Mouse (Mus musculus) hindbrain, embryonic 14.5 days (tissue): ENCODE measurements around the gene Jup. TPM values are rescaled to one million over a fixed set of nuclear protein-coding genes. Genes with fewer than 3 reads are reported as not detected.
A peak's percentile ranks its signal among the peaks of the same experiment; 100 is the strongest.

Source experiments
- ATAC-seq: fragments of 200-750 bp; cut with Nextera tagmentation; 2 replicates; pipeline ENCODE4 v1.8.0; 2017; ENCODE audit warnings: moderate number of reproducible peaks, mild to moderate bottlenecking, moderate TSS enrichment, moderate library complexity; ENCODE audit not compliant: low FRiP score
- DNase-seq: peaks from one replicate; pipeline ENCODE4 v3.0.0-alpha.2; 2015; ENCODE audit warnings: low spot score
- H3K27ac ChIP-seq: fragments of 300-500 bp; sonication (generic); 2 replicates; pipeline ENCODE4 v1.5.1; 2014; ENCODE audit warnings: mild to moderate bottlenecking, moderate library complexity
- H3K27me3 ChIP-seq: fragments of 300-500 bp; sonication (generic); 2 replicates; pipeline ENCODE4 v1.6.1; 2014; ENCODE audit warnings: mild to moderate bottlenecking, low read length, mixed read lengths; ENCODE audit not compliant: control insufficient read depth, insufficient read depth
- H3K36me3 ChIP-seq: fragments of 300-500 bp; sonication (generic); replicated peaks from 2 replicates; pipeline ENCODE4 v1.6.1; 2014; ENCODE audit not compliant: control insufficient read depth, insufficient read depth
- H3K4me1 ChIP-seq: fragments of 300-500 bp; sonication (generic); replicated peaks from 2 replicates; pipeline ENCODE4 v1.6.1; 2014; ENCODE audit warnings: antibody characterized with exemption, low read length, mixed read lengths; ENCODE audit not compliant: control insufficient read depth, insufficient read depth
- H3K4me2 ChIP-seq: fragments of 300-500 bp; sonication (generic); replicated peaks from 2 replicates; pipeline ENCODE4 v1.6.1; 2014; ENCODE audit warnings: mild to moderate bottlenecking, moderate library complexity
- H3K4me3 ChIP-seq: fragments of 300-500 bp; sonication (generic); replicated peaks from 2 replicates; pipeline ENCODE4 v1.5.1; 2014; ENCODE audit warnings: mild to moderate bottlenecking, low read length
- H3K9ac ChIP-seq: fragments of 300-500 bp; sonication (generic); 2 replicates; pipeline ENCODE4 v1.6.1; 2014
- H3K9me3 ChIP-seq: fragments of 300-500 bp; sonication (generic); 2 replicates; pipeline ENCODE4 v1.6.1; 2016; ENCODE audit warnings: low read length; ENCODE audit not compliant: control insufficient read depth
- WGBS: fragments of 180-500 bp; shearing (Covaris S2); extraction: QIAGEN DNeasy Blood & Tissue Kit; methylation state at CpG from one replicate; pipeline ENCODE4 v1.1.7; 2014; 5-methylcytosine and 5-hydroxymethylcytosine counted together
- polyA plus RNA-seq: library from polyadenylated mRNA; unstranded; fragments of >200 nt; fragmentation: Nextera tagmentation; extraction: Ambion mirVana; gene quantifications from 2 replicates; pipeline ENCODE4 v1.2.1, GENCODE M21; 2014

Jup gene
- polyA plus RNA-seq, 1 experiment from 2014 or later: 59.6 TPM

- ATAC-seq (no peak), DNase-seq (no peak)
- H3K9me3 ChIP-seq: no peaks in the 10 kb centered on the region
- no peaks in the 10 kb centered on the region for H3K36me3 ChIP-seq
- H3K4me3 ChIP-seq: no peak overlapping the region
- H3K27me3 ChIP-seq: no peaks in the 10 kb centered on the region
- 73% methylated on average over 2 of the region's 2 CpGs for WGBS
- no peak overlapping the region for H3K4me2 ChIP-seq
- H3K27ac ChIP-seq: no peak overlapping the region
- no peak overlapping the region for H3K9ac ChIP-seq
- H3K4me1 ChIP-seq: 0 out of 2 replicates have a peak, but pooled peaks cover 4% of the 10 kb centered on the region
Observed at GRCm38 (mm10) chr11:100402682-100403081, 5.1 kb upstream of the Jup start.

- Histone ChIP-seq H3K27ac (no peak overlapping the region), H3K9me3 (no peaks in the 10 kb centered on the region), H3K36me3 (no peaks in the 10 kb centered on the region), H3K4me1 (0 out of 2 replicates have a peak, but pooled peaks cover 4% of the 10 kb centered on the region), H3K4me2 (no peak overlapping the region), H3K4me3 (no peak overlapping the region), H3K9ac (no peak overlapping the region), H3K27me3 (no peaks in the 10 kb centered on the region)
- 44% methylated on average over 6 of the region's 6 CpGs for WGBS
- DNase-seq (no peak), ATAC-seq (no peak)
Observed at GRCm38 (mm10) chr11:100402240-100402639, 4.7 kb upstream of the Jup start.

- Histone ChIP-seq H3K4me1 (peaks cover 14% of the 10 kb centered on the region), H3K4me2 (no peak overlapping the region), H3K9ac (no peak overlapping the region), H3K27me3 (no peaks in the 10 kb centered on the region), H3K27ac (no peak overlapping the region), H3K4me3 (no peak overlapping the region), H3K9me3 (no peaks in the 10 kb centered on the region), H3K36me3 (no peaks in the 10 kb centered on the region)
- DNase-seq (no peak), ATAC-seq (no peak)
- WGBS: 82% methylated on average over 6 of the region's 6 CpGs
Observed at GRCm38 (mm10) chr11:100400842-100401241, 3.3 kb upstream of the Jup start.

- Histone ChIP-seq H3K9ac (no peak overlapping the region), H3K4me2 (no peak overlapping the region), H3K27ac (no peak overlapping the region), H3K9me3 (no peaks in the 10 kb centered on the region), H3K4me3 (no peak overlapping the region), H3K4me1 (peaks cover 23% of the 10 kb centered on the region), H3K27me3 (no peaks in the 10 kb centered on the region), H3K36me3 (no peaks in the 10 kb centered on the region)
- ATAC-seq (no peak), DNase-seq (no peak)
- WGBS: 79% methylated on average over 12 of the region's 12 CpGs
Observed at GRCm38 (mm10) chr11:100399727-100400538, 2.4 kb upstream of the Jup start.

GRCm38 (mm10) chr11:100399320-100399719, 1.8 kb upstream of the Jup start:
- DNase-seq (no peak), ATAC-seq (no peak)
- no peaks in the 10 kb centered on the region for H3K27me3 ChIP-seq
- H3K9me3 ChIP-seq: no peaks in the 10 kb centered on the region
- no peak overlapping the region for H3K4me2 ChIP-seq
- no peak overlapping the region for H3K9ac ChIP-seq
- H3K4me3 ChIP-seq: no peak overlapping the region
- no peaks in the 10 kb centered on the region for H3K36me3 ChIP-seq
- peaks cover 26% of the 10 kb centered on the region for H3K4me1 ChIP-seq
- no peak overlapping the region for H3K27ac ChIP-seq
- WGBS: 76% methylated on average over 9 of the region's 9 CpGs

- peak overlapping the region; percentile 76; the same call in 1 of the 2 replicates for H3K4me2 ChIP-seq
- H3K9me3 ChIP-seq: no peaks in the 10 kb centered on the region
- H3K9ac ChIP-seq: no peak overlapping the region
- no peak overlapping the region for H3K4me3 ChIP-seq
- ATAC-seq (no peak), DNase-seq (no peak)
- H3K36me3 ChIP-seq: no peaks in the 10 kb centered on the region
- no peaks in the 10 kb centered on the region for H3K27me3 ChIP-seq
- H3K4me1 ChIP-seq: peaks cover 26% of the 10 kb centered on the region
- no peak overlapping the region for H3K27ac ChIP-seq
- 97% methylated on average over 7 of the region's 7 CpGs for WGBS
Observed at GRCm38 (mm10) chr11:100398517-100398916, 954 bp upstream of the Jup start.

- Histone ChIP-seq H3K9me3 (no peaks in the 10 kb centered on the region), H3K9ac (peak overlapping the region; percentile 84), H3K4me2 (peak overlapping the region; percentile 76), H3K4me3 (peak overlapping the region; percentile 78), H3K4me1 (peaks cover 26% of the 10 kb centered on the region), H3K27me3 (no peaks in the 10 kb centered on the region), H3K27ac (peak overlapping the region; percentile 76), H3K36me3 (no peaks in the 10 kb centered on the region)
- ATAC-seq: peak; percentile 15
- 3% methylated on average over 38 of the region's 42 CpGs for WGBS
- no peak for DNase-seq
Observed at GRCm38 (mm10) chr11:100396886-100397599, 520 bp downstream of the Jup start.

- no peak overlapping the region for H3K27ac ChIP-seq
- H3K27me3 ChIP-seq: no peaks in the 10 kb centered on the region
- H3K4me2 ChIP-seq: peak overlapping the region; percentile 76
- H3K9ac ChIP-seq: peak overlapping the region; percentile 84
- H3K4me3 ChIP-seq: peak overlapping the region; percentile 78
- DNase-seq (no peak), ATAC-seq (no peak)
- H3K36me3 ChIP-seq: no peaks in the 10 kb centered on the region
- H3K4me1 ChIP-seq: peaks cover 26% of the 10 kb centered on the region
- H3K9me3 ChIP-seq: no peaks in the 10 kb centered on the region
- 30% methylated on average over 17 of the region's 17 CpGs for WGBS
Observed at GRCm38 (mm10) chr11:100395861-100396631, 1.5 kb downstream of the Jup start.

GRCm38 (mm10) chr11:100395200-100395599, 2.4 kb downstream of the Jup start:
- H3K27me3 ChIP-seq: no peaks in the 10 kb centered on the region
- ATAC-seq: no peak
- H3K4me3 ChIP-seq: peak overlapping the region; percentile 78; the same call in 1 of the 2 replicates
- WGBS: 42% methylated on average over 11 of the region's 11 CpGs
- H3K36me3 ChIP-seq: no peaks in the 10 kb centered on the region
- peak overlapping the region; percentile 76 for H3K4me2 ChIP-seq
- no peak overlapping the region; the same call in 1 of the 2 replicates for H3K9ac ChIP-seq
- no peak for DNase-seq
- H3K27ac ChIP-seq: no peak overlapping the region
- H3K9me3 ChIP-seq: no peaks in the 10 kb centered on the region
- peaks cover 26% of the 10 kb centered on the region for H3K4me1 ChIP-seq
